Mouse (Mus musculus) liver, embryonic 14.5 days (tissue): ENCODE data around the gene Aak1. TPM values are rescaled to one million over a fixed set of nuclear protein-coding genes. Genes with fewer than 3 reads are reported as not detected.

ENCODE experiments used
- ATAC-seq: fragments of 200-750 bp; cut with Nextera tagmentation; 2 replicates; pipeline ENCODE4 v1.8.0; 2017; ENCODE audit warnings: moderate number of reproducible peaks, mild to moderate bottlenecking, moderate library complexity; ENCODE audit not compliant: insufficient read depth
- DNase-seq, 3 experiments: peaks; one replicate each; pipeline ENCODE4 v3.0.0-alpha.2; 2012 to 2013; ENCODE audit warnings: low read depth in 3 of 3, low spot score in 3 of 3
- H3K27ac ChIP-seq: fragments of 300-500 bp; sonication (generic); 2 replicates; pipeline ENCODE4 v1.5.1; 2014; ENCODE audit warnings: moderate library complexity, mild to moderate bottlenecking, control low read depth, inconsistent platforms
- H3K27me3 ChIP-seq: fragments of 300-500 bp; sonication (generic); 2 replicates; pipeline ENCODE4 v1.6.1; 2014; ENCODE audit warnings: mild to moderate bottlenecking, low read length, moderate library complexity; ENCODE audit not compliant: control insufficient read depth, insufficient read depth
- H3K36me3 ChIP-seq: fragments of 300-500 bp; sonication (generic); replicated peaks from 2 replicates; pipeline ENCODE4 v1.6.1; 2014; ENCODE audit warnings: low read depth; ENCODE audit not compliant: control insufficient read depth, insufficient read depth
- H3K4me1 ChIP-seq, 2 experiments: fragments of 200-500 bp in 1 of 2; fragments of 300-500 bp in 1 of 2; sonication (generic) in 1 of 2; replicated peaks; 2 replicates each; pipeline ENCODE4 v1.6.1; 2012 to 2014; ENCODE audit warnings: antibody characterized with exemption in 1 of 2, inconsistent platforms in 1 of 2, low read length in 1 of 2; ENCODE audit not compliant: control insufficient read depth in 2 of 2, insufficient read depth in 2 of 2
- H3K4me2 ChIP-seq: fragments of 300-500 bp; sonication (generic); 2 replicates; pipeline ENCODE4 v1.6.1; 2014; ENCODE audit warnings: low read depth, mild to moderate bottlenecking, control low read depth, moderate library complexity
- H3K4me3 ChIP-seq, 2 experiments: fragments of 200-500 bp in 1 of 2; fragments of 300-500 bp in 1 of 2; sonication (generic) in 1 of 2; 2 replicates each; pipeline ENCODE4 v1.5.1; 2012 to 2014; ENCODE audit warnings: low read depth in 2 of 2, low read length in 2 of 2, mild to moderate bottlenecking in 2 of 2, control low read depth in 1 of 2, inconsistent platforms in 1 of 2, moderate library complexity in 1 of 2; ENCODE audit not compliant: insufficient read depth in 1 of 2
- H3K9ac ChIP-seq: fragments of 300-500 bp; sonication (generic); replicated peaks from 2 replicates; pipeline ENCODE4 v1.6.1; 2014; ENCODE audit warnings: mild to moderate bottlenecking, control low read depth, moderate library complexity
- H3K9me3 ChIP-seq: fragments of 300-500 bp; sonication (generic); 2 replicates; pipeline ENCODE4 v1.6.1; 2016; ENCODE audit warnings: low read length, mixed read lengths; ENCODE audit not compliant: control insufficient read depth
- CTCF ChIP-seq: IDR thresholded peaks from 2 replicates; pipeline ENCODE4 v1.5.1; 2016; ENCODE audit warnings: antibody characterized with exemption, low read depth, control low read depth
- EP300 ChIP-seq: IDR thresholded peaks from 2 replicates; pipeline ENCODE4 v1.6.1; 2016; ENCODE audit warnings: antibody characterized with exemption, low read depth
- WGBS: fragments of 180-500 bp; shearing (Covaris S2); extraction: QIAGEN DNeasy Blood & Tissue Kit; methylation state at CpG from one replicate; pipeline ENCODE4 v1.1.7; 2014; ENCODE audit not compliant: insufficient replicate concordance; 5-methylcytosine and 5-hydroxymethylcytosine counted together
- polyA plus RNA-seq, 2 experiments: library from polyadenylated mRNA; depleted of rRNA in 1 of 2; stranded (reverse) in 1 of 2; unstranded in 1 of 2; fragments of >200 nt; fragmentation: Nextera tagmentation in 1 of 2; extraction: Ambion mirVana in 1 of 2; gene quantifications; 2 replicates each; pipeline versions ENCODE4 v1.2.1 to v1.2.3; 2012 to 2014

Aak1 gene
- polyA plus RNA-seq, 2 experiments, result 2.4 to 4.2 TPM

DNA sequence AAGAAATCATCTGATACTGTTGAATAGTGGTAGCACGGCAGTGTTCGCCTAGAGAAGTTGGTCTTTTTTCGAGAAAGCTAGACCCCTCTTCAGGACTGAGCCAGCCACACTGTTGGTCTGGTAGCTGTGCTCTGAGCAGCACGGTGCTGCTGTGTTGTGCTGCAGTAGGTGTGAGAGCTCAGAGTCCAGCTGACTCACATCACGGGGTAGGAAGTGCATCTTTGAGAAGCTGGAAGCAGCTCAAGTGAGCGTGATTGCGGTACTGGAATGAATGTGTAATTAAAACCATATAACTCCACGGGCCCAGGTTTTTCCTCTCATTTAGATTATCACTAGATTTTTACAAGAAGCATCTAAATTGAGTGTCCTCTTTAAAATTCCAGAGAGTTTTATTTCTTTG is 97.8 kb downstream of the Aak1 start:
- Histone ChIP-seq H3K9ac (no peak overlapping the region), H3K4me2 (no peak overlapping the region), H3K36me3 (no peaks in the 10 kb centered on the region; the same call in 1 of the 2 replicates), H3K4me1 (no peaks in the 10 kb centered on the region), H3K9me3 (no peaks in the 10 kb centered on the region), H3K4me3 (no peak overlapping the region), H3K27ac (no peak overlapping the region), H3K27me3 (no peaks in the 10 kb centered on the region)
- TF ChIP-seq CTCF (no peak), EP300 (no peak)
- WGBS, result 83% methylated on average over 8 of the region's 8 CpGs
- no peak for DNase-seq
- no peak for ATAC-seq

DNA sequence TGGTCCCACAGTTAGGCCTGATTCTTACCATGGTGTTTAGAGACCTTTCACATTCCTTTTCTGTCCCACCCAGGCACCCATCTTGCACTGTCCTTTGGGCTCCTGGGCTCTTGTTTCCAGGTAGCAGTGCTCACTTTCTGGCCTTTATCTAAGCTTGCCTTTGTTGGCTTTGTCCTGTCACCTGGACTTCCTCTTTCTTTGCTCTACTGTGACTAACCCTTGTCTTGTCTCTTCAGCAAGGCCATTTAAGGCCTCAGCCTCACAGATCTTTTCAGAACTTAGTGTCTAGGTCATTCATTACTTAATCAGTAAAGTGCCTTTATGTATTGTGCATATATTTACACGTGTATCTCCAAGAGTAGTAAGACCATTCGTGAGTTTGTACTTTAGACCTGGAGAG is 99.4 kb downstream of the Aak1 start:
- H3K4me3 ChIP-seq, result no peak overlapping the region
- H3K27me3 ChIP-seq, result no peaks in the 10 kb centered on the region
- no peak overlapping the region for H3K9ac ChIP-seq
- DNase-seq, result no peak
- 67% methylated on average over 2 of the region's 2 CpGs for WGBS
- no peak for ATAC-seq
- H3K9me3 ChIP-seq, result no peaks in the 10 kb centered on the region
- no peaks in the 10 kb centered on the region; the same call in 1 of the 2 replicates for H3K36me3 ChIP-seq
- H3K27ac ChIP-seq, result no peak overlapping the region
- H3K4me2 ChIP-seq, result no peak overlapping the region
- H3K4me1 ChIP-seq, result no peaks in the 10 kb centered on the region
- no peak for TF ChIP-seq CTCF
- TF ChIP-seq EP300, result no peak

DNA sequence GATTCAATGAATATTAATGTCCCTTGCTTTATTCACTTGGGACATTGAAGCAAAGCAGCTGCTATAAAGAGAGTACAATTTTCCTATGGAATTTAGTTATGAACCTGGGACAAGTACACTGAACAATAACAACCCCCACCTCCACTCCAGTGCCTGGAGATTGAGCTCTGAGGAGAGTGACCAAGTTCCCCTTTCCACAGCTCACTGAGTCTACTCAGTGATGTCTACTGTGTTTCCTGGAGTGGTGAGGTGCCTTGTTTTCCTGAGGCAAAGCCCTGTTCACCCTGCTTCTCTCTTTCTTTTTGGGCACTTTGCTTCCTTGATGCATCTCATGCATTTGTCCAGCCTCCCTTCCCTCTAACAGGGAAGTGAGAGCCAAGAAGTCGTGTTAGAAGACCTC is 100.8 kb downstream of the Aak1 start:
- WGBS, result 55% methylated on average over 1 of the region's 1 CpGs
- Histone ChIP-seq H3K9me3 (no peaks in the 10 kb centered on the region), H3K4me3 (no peak overlapping the region), H3K4me2 (no peak overlapping the region), H3K27me3 (no peaks in the 10 kb centered on the region), H3K36me3 (peaks cover 2% of the 10 kb centered on the region; the same call in 1 of the 2 replicates), H3K4me1 (no peaks in the 10 kb centered on the region), H3K27ac (no peak overlapping the region), H3K9ac (no peak overlapping the region)
- no peak for ATAC-seq
- TF ChIP-seq CTCF (no peak), EP300 (no peak)
- no peak for DNase-seq

DNA sequence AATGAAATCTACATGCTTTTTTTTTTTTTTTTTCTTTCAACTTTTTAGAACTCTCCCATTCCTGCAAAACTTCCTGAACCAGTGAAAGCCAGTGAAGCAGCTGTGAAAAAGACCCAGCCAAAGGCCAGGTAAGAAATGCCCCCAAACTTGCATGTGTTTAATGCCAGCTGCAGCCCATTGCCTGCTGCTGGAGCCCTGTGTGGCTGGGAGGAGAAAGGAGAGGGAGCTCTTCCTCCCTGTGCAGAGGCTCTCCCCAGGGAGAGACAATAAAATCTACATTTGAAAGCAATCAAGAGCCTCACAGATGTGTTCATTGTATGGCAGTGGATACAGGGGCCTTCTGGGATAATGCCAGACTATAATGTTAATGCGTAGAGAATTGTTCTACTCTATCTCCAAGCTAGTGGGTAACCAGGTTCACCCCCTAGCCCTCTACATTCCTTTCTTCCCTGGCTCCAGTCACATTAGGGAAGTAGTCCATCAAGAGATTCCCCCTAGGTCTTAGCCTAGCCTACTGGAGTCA is 101.5 kb downstream of the Aak1 start:
- 80% methylated on average over 1 of the region's 1 CpGs for WGBS
- TF ChIP-seq CTCF, result no peak
- no peak for TF ChIP-seq EP300
- H3K9ac ChIP-seq, result no peak overlapping the region

DNA sequence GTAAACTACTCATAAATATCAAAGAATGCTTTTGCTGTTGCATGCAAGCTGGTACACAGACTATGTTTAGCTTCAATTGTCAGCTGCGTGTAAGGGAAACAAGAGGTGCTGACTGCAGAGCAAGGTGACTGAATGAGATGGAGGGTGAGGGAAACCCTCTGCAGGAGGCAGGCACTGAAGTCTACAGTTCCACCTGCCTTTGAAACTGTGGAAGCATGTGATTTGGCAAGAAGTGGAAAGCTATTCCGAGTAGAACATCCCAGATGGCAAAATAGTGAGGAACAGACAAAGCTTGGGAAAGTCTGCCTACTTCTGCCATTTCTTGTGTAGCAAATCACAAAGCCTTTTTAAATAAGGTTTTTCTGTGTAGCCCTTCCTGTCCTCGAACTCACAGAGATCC is 106.4 kb downstream of the Aak1 start:
- TF ChIP-seq EP300 (no peak), CTCF (no peak)
- H3K9ac ChIP-seq, result no peak overlapping the region
- 64% methylated on average over 3 of the region's 3 CpGs for WGBS
- no peak overlapping the region for H3K4me2 ChIP-seq
- DNase-seq (no peak), ATAC-seq (no peak)
- H3K4me1 ChIP-seq, result no peaks in the 10 kb centered on the region
- H3K9me3 ChIP-seq, result no peaks in the 10 kb centered on the region
- H3K27me3 ChIP-seq, result no peaks in the 10 kb centered on the region
- H3K4me3 ChIP-seq, result no peak overlapping the region
- H3K36me3 ChIP-seq, result peaks cover 9% of the 10 kb centered on the region
- no peak overlapping the region for H3K27ac ChIP-seq

More for the DNA sequence above, 101.5 kb downstream of the Aak1 start:
- Histone ChIP-seq H3K4me2 (no peak overlapping the region), H3K4me3 (no peak overlapping the region), H3K27me3 (no peaks in the 10 kb centered on the region), H3K4me1 (no peaks in the 10 kb centered on the region), H3K9me3 (no peaks in the 10 kb centered on the region), H3K36me3 (peaks cover 3% of the 10 kb centered on the region), H3K27ac (no peak overlapping the region)
- DNase-seq, result no peak
- ATAC-seq, result no peak
